Mouse (Mus musculus): Measurements from ENCODE around the gene Olfr1030. TPM values are rescaled to one million over a fixed set of nuclear protein-coding genes. Genes with fewer than 3 reads are reported as not detected.
"Not testable (repeated sequence)": the region's sequence is repeated elsewhere in the genome, so short reads cannot be mapped to it uniquely, and the experiment has no call there.

Olfr1030 gene
- not detected in 2 replicates for total RNA-seq (2017)

- ATAC-seq (ENCODE audit: extremely low read depth, insufficient number of reproducible peaks, low FRiP score, poor library complexity, severe bottlenecking) = no peak
Measured at GRCm38 (mm10) chr2:85978976-85979375, at the start of gene Olfr1030. Gene Olfr1030, plus strand, starts transcription at chr2:85979276.

GRCm38 (mm10) chr2:85950137-85950536, 28.9 kb upstream of the Olfr1030 start, which contains the start of gene Olfr1028:
Gene Olfr1028, plus strand, starts transcription at chr2:85950437.
- no peak for ATAC-seq (ENCODE audit: extremely low read depth, insufficient number of reproducible peaks, low FRiP score, poor library complexity, severe bottlenecking)

- ATAC-seq (ENCODE audit: extremely low read depth, insufficient number of reproducible peaks, low FRiP score, poor library complexity, severe bottlenecking) = no peak
Measured at GRCm38 (mm10) chr2:85973595-85973994, 5.5 kb upstream of the Olfr1030 start, which contains the start of gene Olfr1029. Gene Olfr1029, plus strand, starts transcription at chr2:85973895.

GRCm38 (mm10) chr2:85990004-85990403, 10.9 kb downstream of the Olfr1030 start, which contains the start of gene Olfr1031:
Gene Olfr1031, plus strand, starts transcription at chr2:85990304.
- no peak for ATAC-seq (ENCODE audit: extremely low read depth, insufficient number of reproducible peaks, low FRiP score, poor library complexity, severe bottlenecking)

- ATAC-seq (ENCODE audit: extremely low read depth, insufficient number of reproducible peaks, low FRiP score, poor library complexity, severe bottlenecking) = no peak
Measured at GRCm38 (mm10) chr2:86005240-86005639, 26.2 kb downstream of the Olfr1030 start, which contains the start of gene Olfr1032. Gene Olfr1032, plus strand, starts transcription at chr2:86005540.

GRCm38 (mm10) chr2:86020406-86020805, 41.3 kb downstream of the Olfr1030 start, which contains the start of gene Olfr1033:
Gene Olfr1033, plus strand, starts transcription at chr2:86020633.
- not testable (repeated sequence) for ATAC-seq (ENCODE audit: extremely low read depth, insufficient number of reproducible peaks, low FRiP score, poor library complexity, severe bottlenecking)

GRCm38 (mm10) chr2:86021518-86021917, 42.4 kb downstream of the Olfr1030 start:
- ATAC-seq (ENCODE audit: extremely low read depth, insufficient number of reproducible peaks, low FRiP score, poor library complexity, severe bottlenecking) = not testable (repeated sequence)

Other genes with a start within 250 kb of the Olfr1030 start
- gene Olfr1012, start 216.5 kb upstream of the Olfr1030 start, total RNA-seq (2017) = not detected in 2 replicates
- gene Olfr1013, start 212.2 kb upstream of the Olfr1030 start, total RNA-seq (2017) = 0.12 TPM in 1 of 2 replicates, not detected in the other
- not detected in 2 replicates for gene Olfr1014, start 206.6 kb upstream of the Olfr1030 start, total RNA-seq (2017)
- gene Olfr1015, start 197.3 kb upstream of the Olfr1030 start, total RNA-seq (2017) = not detected in 2 replicates
- not detected in 2 replicates for gene Olfr1016, start 176.7 kb upstream of the Olfr1030 start, total RNA-seq (2017)
- gene Olfr1018, start 160.8 kb upstream of the Olfr1030 start, total RNA-seq (2017) = not detected in 2 replicates
- gene Olfr1019, start 133.8 kb upstream of the Olfr1030 start, total RNA-seq (2017) = not detected in 2 replicates
- gene Olfr1020, start 132.2 kb upstream of the Olfr1030 start, total RNA-seq (2017) = 0.23 TPM in 1 of 2 replicates, not detected in the other
- not detected in 2 replicates for gene Olfr1022, start 110.7 kb upstream of the Olfr1030 start, total RNA-seq (2017)
- gene Olfr1023, start 93.6 kb upstream of the Olfr1030 start, total RNA-seq (2017) = not detected in 2 replicates
- gene Olfr1024, start 74.2 kb upstream of the Olfr1030 start, total RNA-seq (2017) = not detected in 2 replicates
- not detected in 2 replicates for gene Olfr1025-ps1, start 64.1 kb upstream of the Olfr1030 start, total RNA-seq (2017)
- gene Olfr1026, start 57.7 kb upstream of the Olfr1030 start, total RNA-seq (2017) = not detected in 2 replicates
- gene Olfr1028, start 28.8 kb upstream of the Olfr1030 start, total RNA-seq (2017) = not detected in 2 replicates
- gene Olfr1029, start 5.4 kb upstream of the Olfr1030 start, total RNA-seq (2017) = not detected in 2 replicates
- not detected in 2 replicates for gene Olfr1031, start 11.0 kb downstream of the Olfr1030 start, total RNA-seq (2017)
- not detected in 2 replicates for gene Olfr1032, start 26.3 kb downstream of the Olfr1030 start, total RNA-seq (2017)
- not detected in 2 replicates for gene Olfr1033, start 41.4 kb downstream of the Olfr1030 start, total RNA-seq (2017)
- gene Olfr1034, start 66.6 kb downstream of the Olfr1030 start, total RNA-seq (2017) = 0.12 TPM in 1 of 2 replicates, not detected in the other
- gene Olfr1036, start 94.7 kb downstream of the Olfr1030 start, total RNA-seq (2017) = not detected in 2 replicates
- gene Olfr1037, start 108.1 kb downstream of the Olfr1030 start, total RNA-seq (2017) = not detected in 2 replicates
- gene Olfr1039, start 156.7 kb downstream of the Olfr1030 start, total RNA-seq (2017) = 0.12 TPM in 1 of 2 replicates, not detected in the other
- not detected in 2 replicates for gene Olfr1040, start 167.5 kb downstream of the Olfr1030 start, total RNA-seq (2017)
- gene Olfr1042, start 182.6 kb downstream of the Olfr1030 start, total RNA-seq (2017) = 0.12 TPM in 1 of 2 replicates, not detected in the other
- gene Olfr1043, start 188.2 kb downstream of the Olfr1030 start, total RNA-seq (2017) = not detected in 2 replicates
- gene Olfr1044, start 198.5 kb downstream of the Olfr1030 start, total RNA-seq (2017) = not detected in 2 replicates
- 0.37 TPM in 1 of 2 replicates, not detected in the other for gene Olfr52, start 206.4 kb downstream of the Olfr1030 start, total RNA-seq (2017)
- gene Olfr1045, start 223.7 kb downstream of the Olfr1030 start, total RNA-seq (2017) = not detected in 2 replicates
- gene Olfr1046, start 240.0 kb downstream of the Olfr1030 start, total RNA-seq (2017) = not detected in 2 replicates